Mouse (Mus musculus) natural killer cell, adult 2 months (primary cell): ENCODE results near the gene Mrpl53.
A peak's percentile ranks its signal among the peaks of the same experiment; 100 is the strongest.

ENCODE experiments used
- DNase-seq, 2 experiments: peaks; one replicate each; pipeline ENCODE4 v3.0.0; 2022; ENCODE audit warnings: low spot score in 2 of 2

Mrpl53 gene

DNA sequence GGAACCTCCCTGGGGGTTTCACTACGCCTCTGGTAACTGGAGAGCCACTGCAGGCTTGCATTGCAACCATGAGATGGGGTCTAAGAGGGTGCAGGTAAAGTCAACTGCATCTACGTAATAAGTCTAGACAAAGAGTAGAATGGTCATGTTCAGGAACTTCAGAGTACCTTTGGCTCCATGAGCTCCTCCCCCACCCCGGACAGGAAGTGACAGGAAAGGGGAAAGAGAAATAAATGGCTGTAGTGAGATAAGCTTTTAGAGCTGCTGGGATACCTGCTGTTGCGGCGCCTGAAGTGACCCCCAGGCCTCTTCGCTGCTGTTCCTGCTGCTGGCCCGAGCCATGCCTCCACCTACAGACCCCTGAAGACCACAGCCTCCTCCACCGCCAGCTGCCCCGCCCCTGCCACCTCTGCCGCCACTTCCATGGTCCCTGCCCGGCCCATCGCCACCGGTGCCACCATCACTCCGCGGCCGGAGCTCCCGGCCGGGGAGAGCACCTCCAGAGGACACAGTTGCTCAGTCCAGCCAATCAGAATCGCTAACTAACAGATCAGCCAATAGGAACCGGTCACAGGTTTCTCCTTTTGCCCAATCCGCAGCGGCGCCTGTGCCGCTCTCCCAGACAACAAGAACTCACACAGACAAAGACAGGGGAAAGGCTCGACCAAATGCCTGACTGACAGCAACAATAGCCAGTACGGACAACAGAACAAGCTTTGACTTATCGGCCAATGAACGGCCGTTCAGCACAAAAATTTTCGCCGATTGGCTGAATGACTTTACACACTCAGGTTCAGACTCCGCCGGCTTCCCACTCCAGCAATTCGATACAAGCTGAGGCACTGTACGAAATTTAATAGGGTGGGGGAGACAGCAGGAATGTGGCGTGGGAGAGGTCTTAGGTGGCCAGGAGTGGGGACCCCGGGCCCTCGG is 12.4 kb downstream of the Mrpl53 start, which contains the start of gene Wbp1:
Gene Wbp1 (minus strand): TSS at position 630 of the 933 bp plus-strand sequence.
- DNase-seq: peak; percentile 95

- no peak for DNase-seq
These were observed 13.2 kb downstream of the Mrpl53 start for GRCm38 (mm10) chr6:83121863-83122710.

DNA sequence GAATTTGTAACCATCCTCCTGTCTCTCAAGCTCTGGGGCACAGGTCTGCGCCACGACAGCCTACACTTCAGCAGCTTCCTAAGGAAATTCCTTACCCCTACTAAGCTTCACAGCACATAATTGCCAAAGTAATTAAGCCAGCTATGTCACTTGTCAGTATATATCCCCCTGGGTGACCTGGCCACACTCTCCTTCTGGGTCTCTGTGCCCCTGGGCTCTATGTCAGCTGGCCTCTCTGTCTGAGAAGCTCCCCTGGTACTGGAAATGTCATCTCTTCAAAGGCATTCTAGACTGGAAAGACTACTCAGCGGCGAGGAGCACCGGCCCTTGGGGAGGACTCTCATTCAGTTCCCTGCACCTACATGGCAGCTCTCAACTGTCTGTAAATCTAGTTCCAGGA is 14.1 kb downstream of the Mrpl53 start:
- no peak for DNase-seq

DNA sequence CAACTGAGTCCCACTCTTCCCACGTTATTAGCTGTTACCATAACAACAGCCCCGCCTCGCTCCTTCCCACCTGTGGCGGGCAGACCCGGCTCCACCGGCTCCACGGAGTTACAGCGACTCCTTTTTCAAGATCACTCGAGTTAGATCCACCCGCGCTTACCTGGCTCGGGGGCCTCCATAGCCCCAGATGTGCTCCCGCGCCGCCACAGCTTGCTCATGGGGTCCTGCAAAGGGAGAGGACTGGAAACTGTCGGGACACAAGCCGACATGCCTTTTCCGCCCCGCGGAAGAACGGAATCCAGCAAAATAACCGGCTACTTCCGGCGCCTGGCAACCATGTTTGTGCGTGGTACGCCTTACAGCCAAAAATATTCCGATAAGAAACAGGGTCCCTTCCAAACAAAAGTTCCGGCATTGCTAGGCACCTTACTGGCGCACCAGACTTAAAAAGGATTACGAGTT is 16.0 kb downstream of the Mrpl53 start:
- peak; percentile 90 to 93 for DNase-seq

DNA sequence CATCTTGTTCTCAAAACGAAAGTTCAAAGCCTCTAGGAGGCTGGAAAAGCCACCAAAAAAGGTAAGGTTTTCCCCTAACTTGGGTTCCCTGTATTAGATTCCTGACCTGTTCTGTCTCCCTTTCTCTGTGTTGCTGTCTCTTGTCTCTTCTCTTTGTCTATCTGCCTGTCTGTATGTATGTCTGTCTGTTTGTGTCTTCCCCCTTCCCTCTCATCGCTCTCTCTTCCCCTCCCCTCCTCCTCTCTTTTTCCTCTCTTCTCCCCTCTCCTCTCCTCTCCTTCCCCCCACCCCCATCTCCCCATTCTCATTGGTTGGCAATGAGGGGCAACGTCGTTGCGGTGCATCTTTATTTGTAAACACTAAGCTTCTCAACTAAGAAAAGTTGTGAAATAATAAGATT is 16.5 kb downstream of the Mrpl53 start, which contains the start of gene Ino80b:
Gene Ino80b (minus strand): TSS at position 101 of the 400 bp plus-strand sequence.
- no peak for DNase-seq

GRCm38 (mm10) chr6:83127419-83127818 is 18.6 kb downstream of the Mrpl53 start:
- no peak for DNase-seq

GRCm38 (mm10) chr6:83131469-83132034 is 22.7 kb downstream of the Mrpl53 start:
- no peak for DNase-seq

GRCm38 (mm10) chr6:83132176-83132919 is 23.5 kb downstream of the Mrpl53 start:
- no peak for DNase-seq

GRCm38 (mm10) chr6:83134226-83134625 is 25.4 kb downstream of the Mrpl53 start:
- no peak for DNase-seq

GRCm38 (mm10) chr6:83134951-83135513 is 26.2 kb downstream of the Mrpl53 start, which contains the start of gene Rtkn:
TSS of gene Rtkn (plus strand) at chr6:83135463.
- DNase-seq: no peak

- no peak for DNase-seq
These were observed 26.8 kb downstream of the Mrpl53 start for GRCm38 (mm10) chr6:83135571-83136161.

GRCm38 (mm10) chr6:83136291-83136880 is 27.5 kb downstream of the Mrpl53 start:
- DNase-seq: no peak

DNA sequence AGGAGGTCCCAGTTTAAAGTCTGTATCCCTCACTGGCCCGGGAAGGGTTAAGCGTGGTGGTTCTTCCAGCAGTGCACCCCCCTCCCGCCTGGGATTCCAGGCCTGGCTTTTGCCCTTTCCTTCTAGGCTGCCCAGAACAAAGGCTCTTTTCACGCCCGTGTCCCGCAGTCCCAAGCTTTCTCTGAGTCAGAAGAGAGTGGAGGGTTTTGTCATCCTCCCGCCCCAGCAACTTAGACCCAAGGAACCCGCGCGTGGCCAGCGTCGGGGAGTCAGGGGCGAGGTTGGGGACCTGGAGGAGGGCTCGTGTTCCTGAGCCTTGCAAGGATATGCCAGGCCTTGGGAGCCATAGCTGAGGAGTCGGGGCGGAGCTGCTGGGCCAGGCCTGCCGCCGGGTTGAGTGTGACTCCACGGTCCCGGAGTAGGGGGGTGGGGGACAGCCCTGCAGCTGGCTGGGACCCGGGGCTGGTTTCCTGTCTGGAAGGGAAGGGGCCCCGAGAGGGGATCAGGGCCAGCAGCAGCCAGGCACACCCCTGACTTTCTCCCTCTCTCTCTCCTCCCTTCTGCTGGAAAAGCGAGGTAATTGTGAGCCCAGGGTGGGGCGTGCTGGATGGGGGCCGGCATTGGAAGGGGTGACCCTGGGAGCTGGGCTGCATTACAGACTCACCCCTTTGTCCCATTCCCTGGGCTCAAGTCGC is 28.2 kb downstream of the Mrpl53 start:
- DNase-seq: no peak

- DNase-seq: no peak
These were observed 28.7 kb downstream of the Mrpl53 start for GRCm38 (mm10) chr6:83137576-83137950.

DNA sequence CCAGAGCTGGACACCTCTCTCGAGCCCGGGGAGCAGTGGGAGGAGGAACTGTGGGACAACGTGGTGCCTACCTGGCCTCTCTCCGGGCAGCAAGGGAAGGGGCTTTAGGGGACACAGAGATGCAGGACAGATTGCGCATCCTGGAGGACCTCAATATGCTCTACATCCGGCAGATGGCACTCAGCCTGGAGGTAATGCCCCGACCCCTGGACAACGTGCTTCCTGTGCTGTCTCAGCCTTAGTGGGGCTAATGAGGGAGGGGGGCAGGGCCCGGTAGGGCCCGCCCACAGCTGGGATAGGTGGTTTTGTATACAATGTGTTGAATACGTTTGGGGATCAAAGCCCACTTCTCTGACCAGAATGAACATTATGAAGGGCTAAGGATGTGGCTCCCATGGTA is 29.2 kb downstream of the Mrpl53 start:
- DNase-seq: no peak

DNA sequence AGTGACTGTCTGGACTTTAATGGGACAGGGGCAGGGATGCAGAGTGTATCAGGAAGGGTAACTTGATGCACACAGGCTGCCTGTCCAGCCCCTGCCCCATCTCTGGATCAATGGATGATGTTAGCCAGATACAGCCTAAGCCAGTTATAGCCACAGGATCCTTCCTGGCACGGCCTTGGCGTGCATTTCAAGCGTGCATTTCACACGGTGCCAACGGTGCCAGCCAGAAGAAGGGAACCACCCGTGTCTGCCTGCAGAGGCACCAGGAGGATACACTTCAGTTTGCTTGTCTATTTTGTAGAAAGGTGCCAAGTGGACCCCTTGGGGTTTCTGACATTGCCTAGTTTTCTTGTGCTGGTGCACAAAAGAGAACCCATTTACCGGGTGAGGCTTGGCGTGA is 31.2 kb downstream of the Mrpl53 start:
- DNase-seq: no peak

DNA sequence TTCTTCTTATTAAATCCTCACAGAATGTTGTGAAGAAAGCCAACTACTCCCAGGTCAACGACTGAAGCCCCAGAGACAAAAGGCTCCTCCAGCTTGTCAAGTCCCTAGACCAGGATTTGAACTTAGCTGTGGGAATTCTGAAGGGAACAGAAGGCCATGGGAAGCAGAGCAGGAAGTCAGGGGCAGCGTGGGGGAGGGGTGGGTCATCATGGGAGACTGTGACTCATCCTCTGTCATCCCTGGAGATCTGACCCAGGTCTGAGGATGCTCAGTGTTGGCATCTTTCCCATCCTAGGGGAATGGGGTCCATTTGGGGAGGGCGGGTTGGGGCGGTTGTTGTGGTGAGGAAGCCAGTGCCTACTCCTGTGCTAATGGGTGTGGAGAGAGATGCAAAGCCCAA is 32.8 kb downstream of the Mrpl53 start:
- no peak for DNase-seq

- DNase-seq: no peak
These were observed 33.4 kb downstream of the Mrpl53 start for GRCm38 (mm10) chr6:83142211-83142731.

GRCm38 (mm10) chr6:83142886-83143285 is 34.0 kb downstream of the Mrpl53 start:
- no peak for DNase-seq
